Mouse (Mus musculus): ENCODE results near the gene Adam10.

Adam10 gene

DNA sequence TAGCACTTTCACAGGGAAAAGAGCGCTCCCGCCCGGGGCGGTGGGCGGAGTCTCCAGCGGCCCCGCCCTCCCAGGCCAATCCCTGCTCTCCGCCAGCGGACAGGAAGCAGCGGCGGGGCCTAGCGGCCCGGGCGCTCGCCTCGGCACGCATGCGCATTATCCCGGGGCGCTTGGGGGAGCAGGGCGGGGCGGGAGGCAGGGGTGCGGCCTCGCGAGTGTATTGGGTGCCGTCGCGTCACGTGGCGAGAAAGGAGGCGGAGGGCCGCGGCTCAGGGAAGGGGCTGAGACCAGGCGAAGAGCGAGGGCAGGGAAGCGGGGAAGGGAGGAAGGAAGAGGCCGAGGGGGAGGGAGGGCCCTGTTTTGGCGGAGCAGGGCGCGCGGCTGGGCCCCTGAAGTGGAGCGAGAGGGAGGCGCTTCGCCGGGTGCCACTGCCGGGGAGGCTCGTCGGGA lies at the start of gene Adam10:
TSS of gene Adam10 (plus strand) at position 316 of the 450 bp plus-strand sequence.
- DNase-seq (ENCODE audit: low read depth, low spot score), result peak; percentile 97

DNA sequence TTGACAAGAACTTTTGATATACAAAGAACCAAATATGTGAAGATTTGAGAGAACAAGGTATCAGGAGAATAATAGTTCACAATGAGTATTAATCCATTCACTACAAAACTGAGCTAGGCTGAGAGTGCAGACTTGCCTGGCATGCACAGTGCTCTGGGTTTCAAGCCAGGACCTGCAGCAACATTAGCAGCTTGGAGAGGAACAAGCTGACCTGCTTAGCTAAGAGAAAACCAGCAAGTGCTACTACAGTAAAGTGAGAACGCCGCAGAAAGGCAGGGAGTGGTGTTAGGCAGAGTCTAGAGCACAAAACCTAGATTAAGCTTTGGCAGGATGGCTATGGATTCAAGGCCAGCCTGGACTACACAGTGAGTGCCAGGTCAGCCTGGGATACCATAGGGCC lies 49.1 kb upstream of the Adam10 start:
- DNase-seq (ENCODE audit: low read depth, low spot score), result peak; percentile 9

DNA sequence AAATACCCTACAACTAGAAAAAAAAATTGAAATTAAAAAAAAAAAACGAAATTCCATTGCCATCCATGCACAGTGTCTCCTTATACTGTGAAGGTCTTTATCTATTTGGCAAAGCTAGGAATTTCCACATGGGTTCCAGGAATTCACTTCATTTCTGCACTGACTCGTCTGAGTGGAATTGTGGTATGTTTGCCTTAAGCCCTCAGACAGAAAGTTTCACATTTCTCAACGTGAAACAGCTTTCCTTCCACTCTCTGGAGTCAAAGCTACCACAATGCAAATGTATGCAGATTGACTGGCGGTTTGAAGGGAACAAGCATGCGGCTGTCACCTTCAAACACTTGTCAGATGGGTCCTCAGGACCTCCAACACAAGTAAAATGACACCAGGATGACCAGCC lies 47.1 kb upstream of the Adam10 start:
- peak; percentile 9 for DNase-seq (ENCODE audit: low read depth, low spot score)

DNA sequence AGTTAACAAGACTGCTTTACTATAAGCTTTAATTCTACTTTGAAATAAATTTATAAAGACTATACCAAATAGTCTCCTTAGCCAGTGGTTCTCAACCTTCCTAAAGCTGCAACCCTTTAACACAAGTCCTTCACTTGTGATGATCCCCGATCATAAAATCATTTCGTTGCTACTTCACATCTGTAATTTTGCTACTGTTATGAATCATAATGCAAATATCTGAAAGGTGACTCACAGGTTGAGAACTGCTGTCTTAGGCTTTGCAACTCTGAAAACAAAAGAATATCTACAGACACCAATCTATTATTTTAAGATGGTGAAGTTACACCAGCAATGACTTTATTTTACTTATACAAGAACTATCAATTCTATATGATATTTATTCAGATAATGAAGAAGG lies 42.0 kb upstream of the Adam10 start:
- DNase-seq (ENCODE audit: low read depth, low spot score), result no peak

DNA sequence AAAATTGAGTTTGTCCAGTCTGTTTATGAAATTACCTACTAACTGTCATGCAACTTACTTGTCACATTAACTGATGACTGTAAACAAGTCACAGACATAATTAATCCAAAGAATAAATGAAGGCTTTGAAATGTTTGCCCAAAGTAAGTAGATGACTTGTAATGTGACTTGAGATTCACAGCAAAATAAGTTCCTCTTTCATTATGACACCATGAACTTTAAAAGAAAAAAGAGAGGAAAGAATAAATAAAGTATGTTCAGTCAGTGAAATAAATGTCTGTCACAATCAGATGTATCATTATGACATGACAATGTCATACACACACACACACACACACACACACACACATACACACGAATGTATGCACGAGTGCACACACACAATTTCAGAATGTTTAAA lies 28.5 kb upstream of the Adam10 start:
- no peak for DNase-seq (ENCODE audit: low read depth, low spot score)

DNA sequence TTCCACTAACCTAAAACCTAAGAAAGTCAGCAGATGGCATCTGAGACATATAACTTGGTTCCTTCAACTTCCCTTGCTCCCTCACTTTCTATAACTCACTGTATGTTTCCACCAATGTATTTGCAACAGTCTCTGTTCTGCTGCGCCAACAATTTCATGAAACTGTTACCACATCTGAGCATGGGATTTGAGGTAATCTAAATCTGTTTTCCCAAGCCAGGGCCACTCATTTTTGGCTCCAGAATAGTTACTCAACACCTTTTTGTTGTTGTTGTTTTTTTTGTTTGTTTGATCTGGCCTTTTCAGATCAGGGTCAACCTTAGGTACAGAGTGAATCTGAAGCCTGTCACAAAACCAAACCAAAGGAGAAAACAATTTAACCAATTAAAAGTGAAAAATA lies 27.8 kb upstream of the Adam10 start:
- DNase-seq (ENCODE audit: low read depth, low spot score), result no peak

DNA sequence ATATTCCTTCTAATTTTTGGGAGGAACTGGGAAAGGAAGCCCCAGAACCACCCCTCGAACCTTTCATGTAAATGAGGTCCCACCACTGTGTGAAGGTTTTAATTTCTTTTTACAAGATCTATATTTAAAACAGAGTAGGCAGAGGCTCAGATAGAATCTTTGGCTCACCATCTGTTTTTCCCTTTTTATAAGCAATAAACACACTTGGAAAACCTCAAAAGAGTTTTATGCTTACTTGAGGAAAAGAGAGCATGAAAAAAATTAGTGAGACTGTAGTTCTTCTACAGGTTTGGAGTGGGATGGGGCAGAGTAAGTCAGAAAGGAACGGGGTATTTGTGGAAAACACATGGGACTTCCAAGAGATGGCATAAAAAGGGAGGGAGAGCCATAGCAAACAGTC lies 26.6 kb upstream of the Adam10 start:
- no peak for DNase-seq (ENCODE audit: low read depth, low spot score)

DNA sequence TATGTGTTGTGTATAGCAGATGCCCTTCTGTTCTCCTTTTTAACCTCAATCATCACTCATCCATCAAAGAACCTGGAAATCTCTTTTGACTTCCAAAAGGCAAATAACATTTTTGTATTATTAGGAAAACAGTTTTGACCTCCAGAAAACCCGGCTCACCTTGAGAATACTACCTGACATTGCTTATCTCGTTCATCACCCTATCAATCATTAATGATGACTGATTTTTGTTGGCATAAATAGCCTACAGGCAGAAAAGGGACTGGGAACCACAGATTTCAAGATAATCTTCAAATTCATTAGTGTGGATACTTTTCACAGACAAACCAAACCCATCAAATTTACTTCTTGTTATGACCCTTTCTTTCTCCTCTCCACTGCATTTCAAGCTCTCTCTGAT lies 24.9 kb upstream of the Adam10 start:
- no peak for DNase-seq (ENCODE audit: low read depth, low spot score)

DNA sequence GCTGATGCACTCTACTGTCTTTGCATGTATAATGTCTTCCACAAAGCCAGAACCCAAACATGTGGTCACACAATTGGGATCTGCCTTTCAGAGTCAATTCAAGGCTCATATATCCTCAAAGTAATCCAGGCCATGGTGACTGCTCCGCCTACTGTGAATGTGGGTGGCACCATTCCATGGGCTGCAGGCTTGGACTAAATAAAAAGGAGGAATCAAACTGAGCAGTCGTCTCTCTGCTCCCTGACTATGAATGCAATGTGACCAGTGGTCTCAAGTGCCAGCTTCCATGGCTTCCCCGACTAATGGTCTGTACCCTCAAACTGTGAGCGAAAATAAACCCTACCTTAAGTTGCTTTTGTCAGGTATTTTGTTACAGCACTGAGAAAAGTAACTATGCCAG lies 24.3 kb upstream of the Adam10 start:
- no peak for DNase-seq (ENCODE audit: low read depth, low spot score)

DNA sequence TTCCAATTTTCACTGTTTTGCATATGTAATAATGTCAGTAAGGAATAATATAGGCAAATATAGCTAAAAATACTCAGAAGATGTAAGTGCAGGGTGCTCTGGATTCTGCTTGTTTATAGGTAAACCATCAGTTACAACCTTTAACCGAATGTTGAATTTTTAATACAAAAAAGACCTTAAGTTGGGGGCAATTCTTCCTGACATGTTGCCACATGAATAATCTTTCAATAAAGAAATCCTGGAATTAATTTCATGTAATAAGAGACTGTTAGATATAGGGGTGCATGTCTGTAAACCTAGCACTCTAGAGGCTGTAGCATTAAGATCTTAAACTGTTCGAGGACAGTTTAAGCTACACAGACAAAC lies 23.1 kb upstream of the Adam10 start:
- DNase-seq (ENCODE audit: low read depth, low spot score), result no peak

DNA sequence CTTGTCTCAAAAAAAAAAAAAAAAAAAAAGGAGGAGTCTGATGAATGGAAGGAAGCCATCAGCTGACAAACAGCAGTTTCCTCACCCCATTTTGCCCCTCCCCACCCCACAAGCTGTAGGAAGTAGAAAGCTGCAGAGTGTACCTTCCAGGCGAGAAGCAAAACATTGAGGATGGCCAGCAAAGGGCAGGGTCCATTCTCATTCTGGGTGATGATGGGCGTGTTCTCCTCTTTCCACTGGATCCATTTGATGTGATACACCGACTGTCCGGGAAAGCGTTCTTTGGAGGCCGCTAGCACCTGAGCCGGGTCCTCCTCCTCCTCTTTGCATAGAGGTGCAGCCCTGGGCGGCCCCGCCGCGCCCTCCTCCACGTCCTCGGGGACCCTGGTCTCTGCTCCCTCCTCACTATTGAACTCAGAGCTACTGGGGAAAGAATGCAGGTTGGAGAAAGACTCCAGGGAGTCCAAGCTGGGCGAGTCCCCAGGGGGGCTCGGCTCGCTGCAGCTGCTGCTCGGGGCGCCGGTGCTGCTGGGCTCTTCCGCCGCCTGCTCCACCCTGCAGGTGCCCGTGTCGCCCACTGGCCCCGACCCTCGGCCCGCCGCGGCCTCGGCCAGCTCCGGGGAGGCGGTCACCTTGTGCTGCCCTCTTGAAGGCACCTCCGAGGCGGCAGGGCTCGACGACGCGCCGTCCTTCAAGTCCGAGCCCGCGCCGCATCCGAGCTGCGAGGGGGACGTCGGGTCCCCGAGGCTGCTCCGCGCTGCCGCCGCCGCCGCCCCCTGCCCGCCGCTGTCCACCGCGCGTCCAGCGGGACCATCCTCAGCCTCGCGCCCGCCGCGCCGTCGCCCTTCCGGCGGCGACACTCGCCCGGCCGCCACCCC lies 22.4 kb upstream of the Adam10 start, which contains the start of gene Gm10642:
TSS of gene Gm10642 (plus strand) at position 122 of the 878 bp plus-strand sequence.
- DNase-seq (ENCODE audit: low read depth, low spot score), result peak; percentile 18

DNA sequence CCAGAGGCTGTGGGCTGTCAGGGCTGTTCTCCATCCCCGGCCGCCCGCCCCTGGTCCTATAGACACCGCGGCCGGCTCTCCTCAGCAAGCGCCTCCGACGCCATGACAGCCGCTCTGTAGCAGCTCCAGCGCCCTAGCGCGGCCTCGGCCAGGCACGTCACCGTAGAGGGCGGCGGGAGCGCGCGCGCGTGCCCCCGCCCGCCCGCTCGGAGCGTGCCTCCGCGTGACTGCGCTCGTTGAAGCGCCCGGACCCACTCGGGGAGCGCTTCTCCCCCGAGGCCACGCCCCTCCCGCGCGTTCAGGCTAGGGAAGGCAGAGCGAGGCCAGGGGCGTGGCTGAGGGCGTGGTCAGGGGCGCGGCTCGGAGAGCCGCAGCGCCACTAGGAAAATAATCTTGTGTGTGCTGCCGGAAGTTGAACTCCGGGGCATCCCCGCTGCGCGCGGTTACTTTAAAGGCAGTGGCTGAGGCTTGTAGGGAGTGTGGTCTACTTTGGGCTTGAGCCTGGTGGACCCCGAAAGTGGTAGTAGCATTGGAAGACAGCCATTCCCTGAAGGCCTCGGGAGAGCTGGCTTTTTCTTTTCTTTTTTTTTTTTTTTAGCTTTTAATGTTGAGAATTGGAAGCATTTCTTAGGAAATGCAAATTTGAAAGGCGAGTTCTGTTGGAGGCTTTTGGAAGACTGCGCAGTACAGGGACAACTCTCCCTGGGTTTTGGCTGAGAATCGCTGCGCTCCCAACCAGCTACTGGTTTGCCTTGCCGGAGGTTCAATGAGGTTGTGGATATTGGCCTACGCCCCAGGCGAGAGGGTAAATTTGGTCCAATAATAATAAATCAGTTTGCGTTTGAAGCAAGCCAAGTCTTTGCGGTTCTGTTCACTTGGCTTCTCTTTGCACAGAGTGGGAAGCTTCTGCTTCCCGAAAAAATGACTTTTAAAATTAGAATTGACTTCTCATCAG lies 21.5 kb upstream of the Adam10 start, which contains the start of gene Mindy2:
TSS of gene Mindy2 (minus strand) at position 162 of the 955 bp plus-strand sequence.
- peak; percentile 90 for DNase-seq (ENCODE audit: low read depth, low spot score)

DNA sequence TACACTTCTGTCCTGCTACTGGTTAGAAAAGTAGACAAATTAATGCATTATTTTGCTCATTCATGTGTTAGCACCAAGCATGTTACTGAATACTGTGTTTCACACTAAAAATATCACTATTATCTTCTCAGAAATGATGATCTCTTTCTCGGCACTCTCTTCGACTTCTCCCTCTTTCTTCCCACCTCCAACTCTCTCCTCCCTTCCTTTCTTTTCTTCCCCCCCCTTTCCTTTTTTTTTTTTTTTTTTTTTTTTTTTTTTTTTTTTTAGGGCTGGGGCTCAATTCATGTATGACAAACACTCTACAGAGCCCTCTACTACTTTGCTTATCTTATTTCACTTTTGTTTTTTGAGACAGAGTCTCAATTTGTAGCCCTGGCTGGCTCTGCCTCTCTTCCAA lies 20.5 kb upstream of the Adam10 start:
- DNase-seq (ENCODE audit: low read depth, low spot score), result no peak

DNA sequence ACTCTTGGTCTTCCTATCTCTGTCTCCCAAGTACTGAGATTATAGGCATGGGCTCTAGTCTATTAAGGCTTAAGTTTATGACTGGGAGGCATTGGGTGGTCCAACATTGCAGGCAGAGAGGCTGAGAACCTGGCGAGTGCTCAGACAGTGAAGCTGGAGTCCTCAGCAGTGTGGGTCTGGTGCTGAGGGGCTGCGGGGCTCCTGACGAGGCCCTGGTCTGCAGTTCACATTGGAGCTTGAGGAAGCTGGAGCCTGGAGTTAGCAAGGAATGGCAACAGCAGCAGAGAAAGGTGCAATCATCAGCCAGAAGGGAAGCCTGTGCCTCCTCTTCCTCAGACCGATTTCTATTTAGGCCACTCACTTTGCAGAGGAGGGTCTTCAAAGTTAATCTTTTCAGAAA lies 13.9 kb upstream of the Adam10 start:
- no peak for DNase-seq (ENCODE audit: low read depth, low spot score)

DNA sequence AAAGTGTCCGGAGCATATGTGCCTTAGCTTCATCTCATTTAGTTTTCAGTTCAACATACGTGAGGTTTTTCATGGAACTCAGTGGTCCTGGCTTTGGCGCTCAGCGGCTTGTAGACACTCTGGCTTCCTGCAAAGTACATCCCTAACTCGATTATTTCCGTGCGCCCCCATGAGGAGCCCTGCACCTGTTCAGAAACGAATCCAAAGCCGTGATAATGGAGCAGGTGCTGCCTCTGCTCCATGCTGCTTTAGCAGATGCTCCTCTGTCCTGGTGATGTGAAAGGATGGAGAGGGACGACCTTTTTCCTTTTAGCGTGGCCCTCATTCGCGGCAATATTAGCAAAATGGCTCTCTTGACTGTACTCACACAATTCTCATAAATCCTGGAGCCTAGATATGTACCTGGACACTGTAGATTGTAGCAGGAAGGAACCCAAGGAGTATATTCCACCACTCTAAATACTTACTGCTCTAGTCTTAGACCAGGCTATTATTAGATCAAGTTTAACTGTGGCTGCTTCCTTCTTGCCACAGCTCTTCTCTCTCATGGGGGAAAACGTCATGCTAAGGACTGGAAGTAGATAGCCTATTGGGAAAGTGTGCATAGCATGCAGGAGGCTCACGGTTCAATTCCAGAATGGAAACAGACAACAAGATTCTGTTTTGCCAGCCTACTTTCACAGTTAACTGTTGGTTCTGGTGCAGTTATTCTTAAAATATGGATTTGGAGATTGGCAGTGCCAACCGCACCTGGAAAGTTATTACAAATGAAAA lies 13.2 kb upstream of the Adam10 start:
- peak; percentile 33 for DNase-seq (ENCODE audit: low read depth, low spot score)

DNA sequence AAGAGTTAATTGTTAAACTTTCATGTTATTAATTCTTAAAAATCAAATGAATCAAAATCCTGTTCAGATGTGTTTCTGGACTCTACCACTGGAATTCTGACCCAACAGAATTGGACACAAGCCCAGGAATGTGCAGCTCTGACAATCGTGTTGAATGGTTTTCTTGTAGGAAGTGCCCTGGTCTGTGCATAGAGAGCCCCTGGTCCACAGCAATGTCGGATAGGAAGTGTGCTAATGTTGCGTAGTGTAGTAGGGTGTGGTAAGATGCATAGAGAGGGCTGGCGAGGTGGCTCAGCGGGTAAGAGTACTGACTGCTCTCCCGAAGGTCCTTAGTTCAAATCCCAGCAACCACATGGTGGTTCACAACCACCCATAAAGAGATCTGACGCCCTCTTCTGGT lies 12.0 kb upstream of the Adam10 start:
- no peak for DNase-seq (ENCODE audit: low read depth, low spot score)

DNA sequence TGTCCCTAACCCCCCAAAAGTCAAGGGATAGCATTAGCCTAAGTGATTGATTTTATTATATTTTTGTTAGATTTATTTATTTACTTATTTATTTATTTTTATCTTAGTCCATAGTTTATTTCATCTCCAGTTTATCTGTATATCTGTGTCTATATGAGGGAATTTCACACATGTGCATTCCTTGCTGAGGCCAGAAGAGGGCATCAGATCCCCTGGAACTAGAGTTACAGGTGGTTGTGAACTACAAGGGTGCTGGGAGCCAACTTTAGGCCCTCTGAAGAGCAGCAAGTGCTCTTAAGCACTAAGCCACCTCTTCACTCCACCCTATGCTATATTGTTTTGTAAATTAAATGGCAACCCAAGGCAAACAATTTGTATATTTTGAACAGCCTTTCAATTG lies 10.7 kb upstream of the Adam10 start:
- DNase-seq (ENCODE audit: low read depth, low spot score), result peak; percentile 29

DNA sequence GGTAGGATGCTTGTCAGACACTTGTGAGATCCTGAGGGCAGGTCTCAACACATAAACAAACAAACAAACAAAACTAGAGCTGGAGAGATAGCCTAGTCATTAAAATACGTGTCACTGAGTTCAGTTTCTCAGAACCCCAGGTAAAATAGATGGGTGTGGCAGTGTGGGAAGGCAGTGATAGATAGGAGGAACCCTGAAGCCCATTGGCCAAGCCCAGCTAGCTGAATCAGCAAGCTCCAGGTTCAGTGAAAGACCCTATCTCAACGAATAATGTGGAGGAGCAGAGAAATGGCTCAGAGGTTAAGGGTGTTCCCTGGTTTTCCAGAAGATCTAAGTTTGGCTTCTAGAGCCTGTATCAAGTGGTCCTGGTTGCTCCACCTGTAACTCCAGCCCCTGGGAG lies 9.6 kb upstream of the Adam10 start:
- no peak for DNase-seq (ENCODE audit: low read depth, low spot score)

DNA sequence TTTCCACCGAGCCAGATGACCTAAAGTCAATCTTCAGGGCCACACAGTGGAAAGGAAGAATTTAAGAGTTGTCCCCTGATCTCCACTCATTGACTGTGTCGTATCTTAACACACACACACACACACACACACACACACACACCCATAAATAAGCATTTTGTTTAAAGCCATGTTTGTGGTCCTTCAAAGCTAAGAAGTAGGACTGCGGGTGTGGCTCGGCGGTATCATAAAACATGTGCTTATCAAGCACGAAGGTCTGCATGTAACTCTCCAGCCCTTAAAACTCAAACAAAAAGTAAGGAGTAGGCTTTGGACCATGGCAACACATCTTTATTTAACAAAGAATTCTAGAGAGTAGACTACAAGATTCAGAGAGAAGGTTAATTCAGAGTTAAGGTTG lies 8.4 kb upstream of the Adam10 start:
- DNase-seq (ENCODE audit: low read depth, low spot score), result no peak

DNA sequence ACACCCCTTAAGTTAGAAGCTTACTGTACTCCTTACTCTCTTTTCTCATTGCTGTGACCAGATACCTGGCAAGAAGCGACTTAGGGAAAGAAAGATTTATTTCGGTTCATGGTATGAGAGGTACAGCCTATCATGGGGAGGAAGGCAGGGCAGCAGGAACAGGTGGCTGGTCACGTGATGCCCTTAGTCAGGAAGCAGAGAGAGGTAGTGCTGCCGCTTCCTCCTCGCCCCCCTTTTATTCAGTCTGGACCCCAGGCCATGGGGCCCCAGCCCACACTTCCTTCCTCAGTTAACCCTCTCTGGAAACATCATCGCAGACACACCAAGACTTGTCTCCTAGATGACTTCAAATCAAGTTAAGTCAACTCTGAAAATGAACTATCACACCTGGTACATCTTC lies 7.5 kb upstream of the Adam10 start:
- DNase-seq (ENCODE audit: low read depth, low spot score), result no peak

DNA sequence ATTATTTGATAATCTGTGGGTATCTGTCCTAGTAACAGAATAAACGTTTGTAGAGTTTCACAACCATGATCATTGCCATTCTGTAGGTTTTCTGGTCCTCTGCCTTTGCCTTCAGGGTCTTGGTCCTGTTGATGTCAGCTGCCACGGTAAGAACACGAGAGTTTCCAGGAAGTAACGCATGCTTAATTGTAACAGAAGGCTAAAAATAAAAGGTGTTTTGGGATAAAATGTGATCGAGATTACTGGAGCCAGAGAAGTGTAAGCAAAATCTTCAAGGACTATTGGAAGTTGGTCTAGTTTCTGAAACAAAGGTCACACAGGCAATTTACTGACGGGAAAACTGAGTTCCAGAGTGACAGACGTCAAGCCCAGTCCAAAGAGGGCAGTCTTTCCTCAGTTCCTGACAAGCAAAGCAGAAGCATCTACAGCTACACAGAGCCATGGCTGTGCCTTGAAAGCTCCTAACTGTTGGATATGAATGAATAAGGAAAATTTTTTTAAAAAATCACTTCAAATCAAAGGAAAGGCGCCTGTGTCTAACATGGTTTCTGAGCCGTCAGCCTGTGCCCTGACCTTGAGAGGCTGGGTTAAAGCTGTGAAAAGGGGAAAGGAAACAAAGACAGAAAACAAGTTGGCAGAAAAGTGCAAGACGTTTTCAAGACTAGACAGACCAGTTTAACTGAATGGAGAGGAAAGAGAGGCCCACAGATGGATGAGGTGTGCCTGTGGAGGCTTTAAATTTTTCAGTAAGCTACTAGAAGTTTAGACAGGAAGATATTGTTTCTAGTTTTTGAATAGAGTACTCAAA lies 6.8 kb upstream of the Adam10 start:
- no peak for DNase-seq (ENCODE audit: low read depth, low spot score)
